Mouse (Mus musculus): ENCODE measurements around the gene Cfdp1. TPM values are rescaled to one million over a fixed set of nuclear protein-coding genes. Genes with fewer than 3 reads are reported as not detected.

Gene Cfdp1
- polyA plus RNA-seq, 1 experiment from 2014 or later: 187 TPM

DNA sequence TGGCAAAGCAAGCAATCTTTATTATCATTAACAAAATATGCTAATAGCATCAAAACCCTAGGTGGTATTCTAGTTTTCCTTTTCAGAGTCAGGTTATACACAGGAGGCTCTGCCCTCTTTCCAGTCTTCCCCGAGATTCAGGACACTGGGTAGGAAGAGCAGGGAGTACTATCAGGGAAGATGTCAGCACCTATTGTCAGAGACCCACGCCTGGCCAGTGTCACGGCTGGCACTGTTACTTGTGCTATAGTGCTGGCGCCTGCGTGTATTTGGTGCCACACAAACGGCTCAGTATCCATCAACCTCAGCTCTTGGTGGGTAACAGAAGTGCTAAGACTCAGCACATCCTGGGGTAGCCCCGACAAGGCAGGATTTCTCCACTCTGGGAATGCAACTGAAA is 81.0 kb downstream of the Cfdp1 start:
- 91% methylated on average over 7 of the region's 7 CpGs for WGBS
- ATAC-seq: no peak
- Histone ChIP-seq H3K9ac (no peak overlapping the region), H3K9me3 (no peaks in the 10 kb centered on the region), H3K4me3 (replicated peaks) (no peak overlapping the region), H3K4me1 (replicated peaks) (0 out of 2 replicates have a peak, but pooled peaks cover 4% of the 10 kb centered on the region), H3K27ac (no peak overlapping the region), H3K27me3 (replicated peaks) (no peaks in the 10 kb centered on the region), H3K36me3 (peaks cover 8% of the 10 kb centered on the region), H3K4me2 (replicated peaks) (no peak overlapping the region)

DNA sequence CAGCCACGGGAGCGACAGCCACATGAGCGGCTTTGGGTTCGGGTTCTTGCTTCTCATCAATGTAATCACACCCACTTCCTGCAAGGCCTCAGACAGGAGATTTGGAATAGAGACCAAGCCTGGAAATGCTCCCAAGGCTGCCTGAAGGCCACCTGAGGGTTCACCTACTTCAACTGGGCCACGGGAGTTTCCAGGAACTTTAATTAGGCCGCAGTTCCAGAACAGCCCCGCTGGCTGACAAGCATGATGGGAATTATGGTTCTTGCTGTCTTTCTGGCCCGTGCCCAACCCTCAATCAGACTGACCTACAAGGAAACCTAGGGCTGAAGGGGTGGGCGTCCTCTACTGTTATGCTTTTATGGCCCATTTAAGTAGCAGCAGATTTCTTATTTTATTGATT is 82.0 kb downstream of the Cfdp1 start:
- Histone ChIP-seq H3K4me3 (replicated peaks) (no peak overlapping the region), H3K9ac (no peak overlapping the region), H3K27me3 (replicated peaks) (no peaks in the 10 kb centered on the region), H3K27ac (no peak overlapping the region), H3K9me3 (no peaks in the 10 kb centered on the region), H3K36me3 (peaks cover 9% of the 10 kb centered on the region), H3K4me2 (replicated peaks) (no peak overlapping the region), H3K4me1 (replicated peaks) (0 out of 2 replicates have a peak, but pooled peaks cover 4% of the 10 kb centered on the region)
- WGBS: 86% methylated on average over 9 of the region's 9 CpGs
- ATAC-seq: no peak

DNA sequence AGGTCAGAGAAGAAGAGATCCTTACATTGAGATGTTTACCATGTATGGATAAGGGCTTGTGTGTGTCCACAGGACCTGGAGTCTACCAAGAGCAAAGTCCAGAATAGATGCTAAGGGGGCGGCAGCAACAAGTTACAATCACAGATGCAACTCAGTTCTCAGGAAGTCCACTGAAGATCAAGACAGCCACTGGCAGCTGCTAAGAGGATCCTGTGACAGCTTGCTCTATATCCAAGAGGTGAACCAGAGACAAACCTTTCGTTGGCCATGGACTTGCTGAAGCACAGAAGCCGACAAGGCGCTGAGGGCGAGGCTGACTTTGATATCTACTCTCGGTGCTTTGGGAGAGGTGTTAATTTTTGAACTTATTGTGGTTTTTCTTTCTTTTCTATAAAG is 82.5 kb downstream of the Cfdp1 start:
- Histone ChIP-seq H3K4me1 (replicated peaks) (0 out of 2 replicates have a peak, but pooled peaks cover 4% of the 10 kb centered on the region), H3K4me2 (replicated peaks) (no peak overlapping the region), H3K9me3 (no peaks in the 10 kb centered on the region), H3K36me3 (peaks cover 9% of the 10 kb centered on the region), H3K27me3 (replicated peaks) (no peaks in the 10 kb centered on the region), H3K27ac (no peak overlapping the region), H3K9ac (no peak overlapping the region), H3K4me3 (replicated peaks) (no peak overlapping the region)
- WGBS: 89% methylated on average over 6 of the region's 6 CpGs
- no peak for ATAC-seq

DNA sequence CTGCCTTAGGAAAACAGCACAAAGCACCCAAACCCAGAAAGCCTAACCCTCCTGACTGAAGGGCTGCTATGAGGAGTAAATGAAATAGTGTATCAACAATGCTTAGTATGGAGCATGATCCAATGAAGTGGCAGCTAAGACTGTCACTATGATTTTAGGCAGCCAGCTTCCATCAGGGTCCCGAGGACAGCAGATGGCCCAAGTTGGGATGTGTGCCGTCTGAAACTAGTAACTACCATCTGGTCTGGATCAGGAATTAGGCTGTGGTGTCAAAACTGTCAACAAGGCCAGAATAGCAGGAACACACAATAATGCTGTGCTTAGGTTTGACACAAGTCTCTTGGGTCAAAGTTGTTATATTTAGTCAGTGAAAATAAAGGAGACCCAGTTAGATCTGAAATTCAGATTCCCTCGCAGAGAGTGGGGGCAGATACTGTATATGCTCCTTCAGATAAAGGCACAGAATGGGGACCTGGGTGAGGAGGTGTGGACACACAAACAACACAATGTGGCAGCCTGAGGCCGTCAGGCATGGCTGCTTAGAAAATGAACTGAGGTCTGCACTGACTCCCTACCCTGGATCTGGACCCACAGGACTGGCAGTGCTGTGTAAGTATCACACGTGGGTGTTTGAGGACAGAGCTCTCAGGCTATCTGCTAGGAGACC is 83.0 kb downstream of the Cfdp1 start:
- Histone ChIP-seq H3K9ac (no peak overlapping the region), H3K36me3 (peaks cover 9% of the 10 kb centered on the region), H3K9me3 (no peaks in the 10 kb centered on the region), H3K27me3 (replicated peaks) (no peaks in the 10 kb centered on the region), H3K4me1 (replicated peaks) (0 out of 2 replicates have a peak, but pooled peaks cover 4% of the 10 kb centered on the region), H3K4me3 (replicated peaks) (no peak overlapping the region), H3K27ac (no peak overlapping the region), H3K4me2 (replicated peaks) (no peak overlapping the region)
- 69% methylated on average over 5 of the region's 5 CpGs for WGBS
- ATAC-seq: no peak

DNA sequence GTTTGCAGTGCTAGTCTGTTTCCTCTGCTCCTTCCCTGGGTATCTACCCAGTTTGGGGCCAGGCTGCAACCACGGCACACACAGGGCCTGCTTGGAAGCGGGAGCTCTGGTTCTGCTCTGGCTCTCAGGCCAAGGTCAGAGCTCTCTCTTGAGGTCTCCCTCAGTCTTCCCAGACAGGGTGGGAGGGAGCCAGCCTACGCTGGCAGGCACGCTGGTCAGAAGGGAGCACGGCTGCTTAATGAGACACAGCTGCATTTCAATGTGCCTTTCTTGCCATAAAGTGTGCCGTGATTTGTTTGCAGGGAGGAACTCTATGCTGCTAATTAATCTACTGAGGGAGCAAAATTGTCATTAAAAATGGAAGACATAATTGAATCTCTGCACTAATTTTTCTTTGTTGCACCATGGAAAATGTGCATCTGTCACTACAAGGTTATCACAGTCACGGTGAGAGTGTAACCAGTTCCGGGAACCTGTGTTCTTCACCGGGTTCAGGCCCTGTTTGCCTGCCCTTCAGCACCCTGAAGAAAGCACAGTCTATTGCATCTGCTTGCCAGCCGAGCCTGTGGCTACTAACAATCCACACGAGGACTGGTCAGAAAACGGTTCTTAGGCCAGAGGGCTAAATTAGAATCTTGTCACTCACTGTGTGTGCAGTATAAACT is 84.2 kb downstream of the Cfdp1 start:
- ATAC-seq: peak; percentile 45; the same call in 1 of the 2 replicates
- no peak overlapping the region for H3K9ac ChIP-seq
- H3K4me2 ChIP-seq (replicated peaks): no peak overlapping the region
- 0 out of 2 replicates have a peak, but pooled peaks cover 4% of the 10 kb centered on the region for H3K4me1 ChIP-seq (replicated peaks)
- H3K9me3 ChIP-seq: no peaks in the 10 kb centered on the region
- WGBS: 64% methylated on average over 12 of the region's 12 CpGs
- peak overlapping the region; percentile 15; the same call in 1 of the 2 replicates for H3K27ac ChIP-seq
- no peak overlapping the region for H3K4me3 ChIP-seq (replicated peaks)
- H3K27me3 ChIP-seq (replicated peaks): no peaks in the 10 kb centered on the region
- H3K36me3 ChIP-seq: peaks cover 9% of the 10 kb centered on the region

DNA sequence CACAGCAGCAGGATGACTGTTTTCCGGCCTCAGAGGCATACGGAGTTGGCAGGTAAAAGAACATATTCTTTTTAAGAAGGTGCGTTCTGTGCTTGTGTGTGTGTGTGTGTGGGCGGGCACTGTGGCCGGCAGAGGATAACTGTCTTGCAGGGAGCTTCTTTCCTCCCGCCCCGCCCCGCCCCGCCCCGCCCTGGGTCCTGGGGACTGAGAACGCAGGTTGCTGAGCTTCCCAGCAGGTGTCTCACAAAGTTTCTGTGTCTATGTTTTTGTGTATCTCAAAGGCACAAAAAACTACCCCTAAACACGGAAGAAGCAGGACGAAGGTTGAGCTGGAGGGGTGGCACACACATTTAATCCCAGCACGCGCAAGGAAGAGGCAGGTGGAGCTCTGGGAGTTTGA is 84.8 kb downstream of the Cfdp1 start:
- peaks cover 5% of the 10 kb centered on the region; the same call in 1 of the 2 replicates for H3K36me3 ChIP-seq
- no peak overlapping the region for H3K4me3 ChIP-seq (replicated peaks)
- WGBS: 65% methylated on average over 15 of the region's 15 CpGs
- H3K4me1 ChIP-seq (replicated peaks): 0 out of 2 replicates have a peak, but pooled peaks cover 4% of the 10 kb centered on the region
- H3K27me3 ChIP-seq (replicated peaks): no peaks in the 10 kb centered on the region
- no peak; the same call in 1 of the 2 replicates for ATAC-seq
- peak overlapping the region; percentile 15; the same call in 1 of the 2 replicates for H3K27ac ChIP-seq
- no peaks in the 10 kb centered on the region for H3K9me3 ChIP-seq
- H3K9ac ChIP-seq: no peak overlapping the region
- no peak overlapping the region for H3K4me2 ChIP-seq (replicated peaks)

DNA sequence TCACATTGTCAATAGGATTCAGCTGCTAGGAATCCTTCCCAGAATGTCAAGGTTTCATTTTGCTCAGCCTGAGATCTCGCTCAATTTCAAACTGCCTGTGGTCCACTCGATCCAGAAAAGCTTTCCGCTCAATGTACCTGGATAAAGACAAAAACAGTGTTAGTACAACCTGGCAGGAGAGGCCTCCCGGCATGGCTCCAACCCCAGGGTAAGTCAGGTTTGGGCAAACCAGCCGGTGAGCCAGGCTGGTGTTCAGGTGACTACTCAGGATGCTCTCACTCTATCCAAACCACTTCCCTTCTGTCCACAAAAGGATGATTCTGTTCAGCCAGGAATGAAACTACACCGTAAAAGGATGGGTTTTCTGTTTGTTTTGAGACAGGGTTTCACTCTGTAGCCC is 85.4 kb downstream of the Cfdp1 start:
- H3K27me3 ChIP-seq (replicated peaks): no peaks in the 10 kb centered on the region
- WGBS: 88% methylated on average over 6 of the region's 6 CpGs
- ATAC-seq: no peak
- no peak overlapping the region for H3K27ac ChIP-seq
- H3K9me3 ChIP-seq: no peaks in the 10 kb centered on the region
- peaks cover 5% of the 10 kb centered on the region; the same call in 1 of the 2 replicates for H3K36me3 ChIP-seq
- H3K4me2 ChIP-seq (replicated peaks): no peak overlapping the region
- no peak overlapping the region for H3K9ac ChIP-seq
- H3K4me1 ChIP-seq (replicated peaks): 0 out of 2 replicates have a peak, but pooled peaks cover 4% of the 10 kb centered on the region
- H3K4me3 ChIP-seq (replicated peaks): no peak overlapping the region

DNA sequence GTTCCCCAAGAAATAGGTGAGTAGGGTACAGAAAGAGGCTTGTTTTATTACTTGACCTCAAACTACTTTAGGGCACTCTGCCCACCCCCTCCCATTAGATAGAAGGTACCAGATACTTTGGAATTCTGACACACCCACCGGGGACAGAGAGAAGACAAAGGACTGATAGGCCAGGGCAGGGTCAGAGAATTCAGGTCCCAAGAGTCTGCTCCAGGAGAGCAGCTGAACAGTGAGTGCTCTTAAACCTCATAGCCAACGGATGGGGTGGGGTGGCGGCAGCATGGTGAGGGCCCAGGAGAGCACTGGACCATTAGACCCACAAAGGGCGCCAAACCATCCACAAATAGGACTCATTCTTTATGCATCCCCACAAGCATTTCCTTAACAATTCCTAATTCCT is 88.5 kb downstream of the Cfdp1 start:
- Histone ChIP-seq H3K27ac (no peak overlapping the region), H3K9ac (no peak overlapping the region), H3K27me3 (replicated peaks) (no peaks in the 10 kb centered on the region), H3K9me3 (no peaks in the 10 kb centered on the region), H3K36me3 (peaks cover 5% of the 10 kb centered on the region; the same call in 1 of the 2 replicates), H3K4me2 (replicated peaks) (no peak overlapping the region), H3K4me3 (replicated peaks) (no peak overlapping the region), H3K4me1 (replicated peaks) (0 out of 2 replicates have a peak, but pooled peaks cover 4% of the 10 kb centered on the region)
- no peak for ATAC-seq
- 93% methylated on average over 4 of the region's 4 CpGs for WGBS

DNA sequence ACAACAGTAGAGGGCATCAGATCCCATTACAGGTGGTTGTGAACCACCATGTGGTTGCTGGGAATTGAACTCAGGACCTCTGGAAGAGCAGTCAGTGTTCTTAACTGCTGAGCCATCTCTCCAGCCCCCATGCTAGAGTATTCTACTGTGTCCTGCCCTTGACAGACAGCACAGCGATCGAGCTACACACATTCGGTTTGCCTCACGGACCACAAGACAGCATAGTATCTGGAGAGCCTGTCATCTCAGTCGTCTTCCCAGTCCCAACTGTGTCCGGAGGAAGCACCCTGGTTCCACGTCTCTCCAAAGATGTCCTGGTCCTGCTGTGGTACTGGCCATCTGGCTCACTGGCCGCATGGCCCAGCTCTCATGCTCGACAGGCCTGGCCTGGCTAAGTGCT is 89.0 kb downstream of the Cfdp1 start:
- 93% methylated on average over 9 of the region's 9 CpGs for WGBS
- no peak overlapping the region for H3K4me3 ChIP-seq (replicated peaks)
- ATAC-seq: no peak
- H3K27ac ChIP-seq: no peak overlapping the region
- no peaks in the 10 kb centered on the region for H3K9me3 ChIP-seq
- no peaks in the 10 kb centered on the region for H3K27me3 ChIP-seq (replicated peaks)
- H3K4me1 ChIP-seq (replicated peaks): 0 out of 2 replicates have a peak, but pooled peaks cover 4% of the 10 kb centered on the region
- peaks cover 5% of the 10 kb centered on the region; the same call in 1 of the 2 replicates for H3K36me3 ChIP-seq
- no peak overlapping the region for H3K9ac ChIP-seq
- no peak overlapping the region for H3K4me2 ChIP-seq (replicated peaks)

DNA sequence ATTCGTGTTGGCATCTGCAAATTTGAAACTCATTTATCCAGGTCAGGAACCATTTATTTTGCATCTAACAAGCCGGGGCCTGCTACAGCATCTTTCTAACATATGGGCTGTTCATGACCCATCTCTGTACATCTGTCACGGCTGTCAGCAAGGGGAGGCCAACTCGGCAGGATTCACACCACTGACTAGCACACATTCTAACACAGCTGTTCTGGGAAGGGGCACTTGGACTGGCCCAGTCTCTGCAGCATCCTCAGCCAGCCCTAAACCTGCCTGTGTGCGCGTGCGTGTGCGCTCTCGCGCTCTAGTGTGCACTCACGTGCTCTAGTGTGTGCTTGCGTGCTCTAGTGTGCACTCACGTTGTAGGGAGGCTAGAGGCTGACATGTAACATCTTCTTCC is 93.4 kb downstream of the Cfdp1 start:
- Histone ChIP-seq H3K36me3 (no peaks in the 10 kb centered on the region), H3K4me1 (replicated peaks) (no peaks in the 10 kb centered on the region), H3K27me3 (replicated peaks) (no peaks in the 10 kb centered on the region), H3K9ac (no peak overlapping the region), H3K27ac (no peak overlapping the region), H3K9me3 (no peaks in the 10 kb centered on the region), H3K4me3 (replicated peaks) (no peak overlapping the region), H3K4me2 (replicated peaks) (no peak overlapping the region)
- 85% methylated on average over 13 of the region's 13 CpGs for WGBS
- ATAC-seq: no peak

DNA sequence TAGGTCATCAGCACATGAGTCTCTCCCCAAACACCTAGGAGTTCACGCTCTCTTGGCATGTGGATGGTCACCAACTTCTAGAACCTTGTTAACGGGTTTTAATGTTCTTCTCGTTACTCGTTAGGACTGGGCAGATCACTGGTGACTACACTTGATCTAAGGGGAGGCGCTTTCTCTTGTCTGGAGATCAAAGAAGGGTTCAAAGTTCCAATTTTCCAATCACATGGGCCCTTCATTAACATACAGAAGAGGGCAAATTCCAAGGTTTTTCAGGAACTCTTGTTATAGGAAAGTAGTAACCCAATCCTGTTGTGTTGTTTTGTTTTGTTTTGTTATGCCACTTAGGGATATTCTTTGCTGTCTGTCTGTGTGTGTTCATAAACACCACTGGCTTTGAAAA is 95.3 kb downstream of the Cfdp1 start:
- no peak overlapping the region for H3K9ac ChIP-seq
- no peak overlapping the region for H3K4me2 ChIP-seq (replicated peaks)
- no peaks in the 10 kb centered on the region for H3K36me3 ChIP-seq
- no peak overlapping the region for H3K27ac ChIP-seq
- 79% methylated on average over 5 of the region's 5 CpGs for WGBS
- no peaks in the 10 kb centered on the region for H3K27me3 ChIP-seq (replicated peaks)
- no peak for ATAC-seq
- H3K4me3 ChIP-seq (replicated peaks): no peak overlapping the region
- no peaks in the 10 kb centered on the region for H3K4me1 ChIP-seq (replicated peaks)
- no peaks in the 10 kb centered on the region for H3K9me3 ChIP-seq

DNA sequence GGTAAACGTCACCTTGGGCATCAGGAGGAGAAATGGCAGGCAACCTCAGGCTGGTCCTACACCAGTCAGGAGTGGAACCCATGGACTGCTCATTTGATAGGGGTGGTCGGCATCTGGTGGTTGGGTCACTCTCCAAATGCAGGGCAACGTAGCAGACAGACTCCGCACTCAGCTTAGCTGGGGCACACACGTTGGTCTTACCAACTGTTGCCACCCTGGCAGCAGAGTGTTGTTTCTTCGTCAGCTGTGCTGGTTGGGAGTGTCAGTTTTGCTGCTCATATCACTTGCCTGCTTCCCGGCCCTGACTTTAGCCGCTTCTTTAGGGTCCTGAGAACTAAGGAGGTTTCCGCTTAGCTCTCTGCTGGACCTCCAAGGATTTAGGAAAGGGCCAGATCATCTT is 96.5 kb downstream of the Cfdp1 start:
- no peak for ATAC-seq
- no peaks in the 10 kb centered on the region for H3K9me3 ChIP-seq
- H3K4me3 ChIP-seq (replicated peaks): no peak overlapping the region
- WGBS: 90% methylated on average over 9 of the region's 9 CpGs
- no peak overlapping the region for H3K9ac ChIP-seq
- no peak overlapping the region for H3K27ac ChIP-seq
- no peak overlapping the region for H3K4me2 ChIP-seq (replicated peaks)
- H3K27me3 ChIP-seq (replicated peaks): no peaks in the 10 kb centered on the region
- no peaks in the 10 kb centered on the region for H3K4me1 ChIP-seq (replicated peaks)
- no peaks in the 10 kb centered on the region for H3K36me3 ChIP-seq
